Mouse (Mus musculus) gastrocnemius, postnatal 4 days (tissue): ENCODE data around the gene Neu3. TPM values are rescaled to one million over a fixed set of nuclear protein-coding genes. Genes with fewer than 3 reads are reported as not detected.

Experiments
- DNase-seq, 2 experiments: peaks; one replicate each; pipeline ENCODE4 v3.0.0; 2021 to 2022; ENCODE audit warnings: low spot score in 2 of 2, mixed read lengths in 2 of 2
- total RNA-seq, 2 experiments: library from RNA; stranded (reverse); gene quantifications; 2 replicates each; pipeline ENCODE4 v1.2.3; 2021

The Neu3 gene
- total RNA-seq, 2 experiments from 2014 or later, result 2.4 to 2.8 TPM

- DNase-seq, result no peak
Measured at GRCm38 (mm10) chr7:99795192-99795981, 32.8 kb downstream of the Neu3 start.

DNA sequence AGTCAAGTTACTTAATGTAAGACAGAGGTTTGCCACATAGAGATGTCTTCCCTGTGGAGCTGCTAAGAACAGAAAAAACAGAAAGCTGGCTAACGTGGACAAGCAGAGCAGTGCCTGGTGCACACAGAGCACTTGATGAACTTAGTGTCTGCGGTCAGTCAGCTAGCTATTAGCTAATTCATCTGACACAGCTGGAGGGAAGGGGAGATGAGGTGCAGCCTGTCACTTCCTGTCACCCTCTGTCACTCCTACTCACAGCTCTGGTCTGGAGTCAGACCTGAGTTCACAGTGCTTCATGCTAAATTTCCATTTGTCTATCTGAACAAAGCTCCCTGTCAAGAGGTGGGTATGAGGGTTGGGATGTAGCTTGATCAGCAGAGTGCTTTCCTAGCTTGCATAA, 34.1 kb downstream of the Neu3 start:
- no peak for DNase-seq

GRCm38 (mm10) chr7:99790816-99791215, 37.4 kb downstream of the Neu3 start:
- DNase-seq, result no peak

DNA sequence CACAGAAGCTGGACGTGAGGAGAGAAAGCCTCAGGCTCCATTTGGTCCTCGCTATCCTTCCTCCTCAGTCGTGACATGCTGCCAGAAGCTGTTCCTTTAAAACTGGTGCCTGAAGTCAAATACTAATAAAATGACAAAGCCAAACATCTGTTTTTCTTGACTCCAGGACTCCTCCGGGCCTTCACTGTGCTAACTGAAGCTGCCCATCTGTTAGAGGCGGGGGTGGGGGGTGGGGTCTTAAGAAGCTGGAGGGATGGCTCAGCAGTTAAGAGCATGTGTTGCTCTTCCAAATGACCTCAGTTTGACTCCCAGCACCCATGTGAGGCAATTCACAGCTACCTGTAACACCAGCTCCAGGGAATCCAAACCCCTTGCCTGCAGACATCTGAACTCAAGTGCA, 39.7 kb downstream of the Neu3 start:
- peak in 1 of 2 experiments; percentile 26 for DNase-seq

- no peak for DNase-seq
Measured at GRCm38 (mm10) chr7:99787935-99788334, 40.3 kb downstream of the Neu3 start.

- DNase-seq, result no peak
Measured at GRCm38 (mm10) chr7:99786774-99787173, 41.4 kb downstream of the Neu3 start.

- no peak for DNase-seq
Measured at GRCm38 (mm10) chr7:99785553-99785952, 42.7 kb downstream of the Neu3 start.

GRCm38 (mm10) chr7:99783421-99783820, 44.8 kb downstream of the Neu3 start:
- DNase-seq, result no peak

DNA sequence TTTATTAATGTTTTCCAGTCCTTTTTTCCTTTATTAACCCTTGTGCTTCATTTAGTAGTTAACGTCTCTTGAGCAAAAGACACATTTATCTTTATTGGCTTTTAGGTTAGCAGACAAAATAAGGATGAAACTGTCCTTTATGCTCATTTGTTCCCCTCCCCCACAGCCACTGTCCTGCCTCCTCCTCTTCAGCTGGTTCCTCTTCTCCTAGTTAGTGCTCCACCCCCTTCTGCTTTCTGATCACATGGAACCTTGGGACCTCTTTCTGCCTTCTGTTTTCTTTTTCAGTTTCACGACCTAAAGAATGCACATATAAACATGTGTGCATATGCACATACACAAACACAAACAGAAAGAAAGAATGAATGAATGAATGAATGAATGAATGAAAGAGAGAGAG, 46.3 kb downstream of the Neu3 start:
- no peak for DNase-seq

- DNase-seq, result no peak
Measured at GRCm38 (mm10) chr7:99781385-99781784, 46.8 kb downstream of the Neu3 start.

- DNase-seq, result no peak
Measured at GRCm38 (mm10) chr7:99763207-99763606, 65.0 kb downstream of the Neu3 start, which contains the start of gene Olfr521. TSS of gene Olfr521 (plus strand) at chr7:99763507.

Other genes with a start within 250 kb of the Neu3 start
- gene Tpbgl, start 201.3 kb downstream of the Neu3 start, total RNA-seq, result 10 to 100 TPM; 28.6 to 32.5 TPM
- 1 to 10 TPM; 8.0 to 9.1 TPM for gene Slco2b1, start 117.1 kb downstream of the Neu3 start, total RNA-seq
- under 1 TPM in 1 of 2 experiments, not detected in 1; 0.21 TPM for gene Olfr520, start 98.1 kb downstream of the Neu3 start, total RNA-seq
- gene Olfr521, start 64.9 kb downstream of the Neu3 start, total RNA-seq, result not detected
- 1 to 10 TPM; 2.1 to 2.4 TPM for gene Xrra1, start 30.7 kb upstream of the Neu3 start, total RNA-seq
- 10 to 100 TPM; 80.1 to 80.8 TPM for gene Spcs2, start 35.0 kb upstream of the Neu3 start, total RNA-seq
- 10 to 100 TPM; 12.4 to 14.5 TPM for gene Rnf169, start 152.0 kb upstream of the Neu3 start, total RNA-seq
- 1 to 10 TPM; 4.7 to 6.5 TPM for gene Chrdl2, start 177.8 kb upstream of the Neu3 start, total RNA-seq